Mouse (Mus musculus) heart, embryonic 15.5 days (tissue): Measurements from ENCODE around the gene Atp5c1. TPM values are rescaled to one million over a fixed set of nuclear protein-coding genes. Genes with fewer than 3 reads are reported as not detected.
A peak's percentile ranks its signal among the peaks of the same experiment; 100 is the strongest.

Experiments
- ATAC-seq: fragments of 200-750 bp; cut with Nextera tagmentation; replicated peaks from 2 replicates; pipeline ENCODE4 v1.8.0; 2017; ENCODE audit warnings: low read depth, moderate TSS enrichment; ENCODE audit not compliant: insufficient number of reproducible peaks, insufficient read depth, low FRiP score
- H3K27ac ChIP-seq: fragments of 300-500 bp; sonication (generic); 2 replicates; pipeline ENCODE4 v1.5.1; 2015; ENCODE audit warnings: mild to moderate bottlenecking, inconsistent platforms
- H3K27me3 ChIP-seq: fragments of 300-500 bp; sonication (generic); 2 replicates; pipeline ENCODE4 v1.6.1; 2015; ENCODE audit warnings: inconsistent platforms
- H3K36me3 ChIP-seq: fragments of 300-500 bp; sonication (generic); 2 replicates; pipeline ENCODE4 v1.6.1; 2015; ENCODE audit warnings: mild to moderate bottlenecking, inconsistent platforms
- H3K4me1 ChIP-seq: fragments of 300-500 bp; sonication (generic); replicated peaks from 2 replicates; pipeline ENCODE4 v1.6.1; 2015; ENCODE audit warnings: inconsistent platforms
- H3K4me2 ChIP-seq: fragments of 300-500 bp; sonication (generic); 2 replicates; pipeline ENCODE4 v1.6.1; 2015; ENCODE audit warnings: inconsistent platforms, mild to moderate bottlenecking, moderate library complexity
- H3K4me3 ChIP-seq: fragments of 300-500 bp; sonication (generic); 2 replicates; pipeline ENCODE4 v1.5.1; 2015; ENCODE audit warnings: mild to moderate bottlenecking, inconsistent platforms
- H3K9ac ChIP-seq: fragments of 300-500 bp; sonication (generic); 2 replicates; pipeline ENCODE4 v1.6.1; 2015; ENCODE audit warnings: mild to moderate bottlenecking, inconsistent platforms
- H3K9me3 ChIP-seq: fragments of 300-500 bp; sonication (generic); replicated peaks from 2 replicates; pipeline ENCODE4 v1.6.1; 2016; ENCODE audit warnings: inconsistent platforms
- WGBS: fragments of 180-500 bp; shearing (Covaris S2); methylation state at CpG from one replicate; pipeline ENCODE4 v1.1.7; 2015; ENCODE audit warnings: mixed read lengths; 5-methylcytosine and 5-hydroxymethylcytosine counted together
- polyA plus RNA-seq: library from polyadenylated mRNA; unstranded; fragments of >200 nt; fragmentation: Nextera tagmentation; extraction: Ambion mirVana; gene quantifications from 2 replicates; pipeline ENCODE4 v1.2.1, GENCODE M21; 2015

Gene Atp5c1
- polyA plus RNA-seq: 1,140 and 1,398 TPM in 2 replicates

DNA sequence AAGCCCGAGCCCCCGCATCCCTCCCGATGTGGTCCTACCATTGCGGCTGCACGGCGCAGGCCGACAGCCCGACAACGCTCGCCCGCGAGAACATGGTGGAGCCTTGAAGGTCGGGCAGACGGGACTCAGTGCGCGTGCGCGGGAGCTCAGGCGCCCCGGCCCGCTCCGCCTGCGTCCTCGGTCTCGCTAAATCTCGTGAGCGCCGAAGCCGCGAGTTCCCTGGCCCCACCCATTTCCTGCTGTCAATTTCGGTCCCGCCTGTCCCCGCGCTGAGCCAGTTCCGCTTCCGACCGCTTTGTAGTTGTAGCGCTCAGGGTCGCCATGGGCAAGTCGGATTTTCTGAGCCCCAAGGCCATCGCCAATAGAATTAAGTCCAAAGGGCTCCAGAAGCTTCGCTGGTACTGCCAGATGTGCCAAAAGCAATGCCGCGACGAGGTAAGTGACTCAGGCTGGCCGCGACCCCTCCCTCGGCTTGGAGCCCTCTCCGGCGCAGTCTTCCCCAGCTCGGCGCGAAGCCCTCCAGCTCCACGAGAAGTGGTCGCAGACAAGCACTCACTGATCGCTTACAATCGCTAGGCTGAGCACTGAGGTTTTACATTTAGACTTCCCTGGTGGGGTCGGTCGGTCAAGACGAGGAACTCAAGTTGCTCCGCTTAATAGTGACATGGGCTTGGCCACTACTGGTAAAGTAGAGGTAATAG, at the start of gene Atp5c1, which contains the start of gene Kin:
Atp5c1 (minus strand) TSS at position 201 of the 701 bp plus-strand sequence.
Kin (plus strand) TSS at position 284 of the 701 bp plus-strand sequence.
- Histone ChIP-seq H3K4me3 (peak within 1 kb of the TSS; percentile 99), H3K4me1 (peaks cover 36% of the 10 kb centered on the region), H3K27ac (peak within 1 kb of the TSS; percentile 97), H3K36me3 (no peaks in the 10 kb centered on the region), H3K27me3 (no peaks in the 10 kb centered on the region), H3K4me2 (peak within 1 kb of the TSS; percentile 72), H3K9ac (peak within 1 kb of the TSS; percentile 100), H3K9me3 (no peaks in the 10 kb centered on the region)
- peak; percentile 96 for ATAC-seq
- WGBS: under 1% methylated on average over 61 of the region's 61 CpGs

DNA sequence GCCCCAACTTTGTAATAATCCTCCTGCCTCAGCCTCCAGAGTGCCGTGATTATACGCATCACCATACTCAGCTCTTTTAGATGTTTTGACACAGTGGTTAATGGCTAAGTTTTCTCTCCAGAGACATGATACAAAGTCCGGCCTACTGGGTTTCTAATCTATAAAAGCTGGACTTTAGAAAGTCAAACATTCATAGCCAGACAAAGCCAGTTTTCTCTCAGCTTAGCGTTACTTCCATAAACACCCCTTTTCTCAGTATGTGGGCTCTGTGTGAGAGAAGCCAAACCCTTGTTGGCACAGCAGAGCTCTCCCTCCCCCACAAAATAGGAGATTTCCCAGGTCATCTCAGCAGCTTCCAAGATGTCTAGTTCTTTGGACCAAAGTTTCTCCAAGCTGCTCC, 48.3 kb upstream of the Atp5c1 start:
- Histone ChIP-seq H3K4me1 (no peaks in the 10 kb centered on the region), H3K4me2 (no peak overlapping the region), H3K9me3 (no peaks in the 10 kb centered on the region), H3K4me3 (no peak overlapping the region), H3K27me3 (no peaks in the 10 kb centered on the region), H3K36me3 (no peaks in the 10 kb centered on the region), H3K9ac (no peak overlapping the region), H3K27ac (no peak overlapping the region)
- no peak for ATAC-seq
- 70% methylated on average over 4 of the region's 4 CpGs for WGBS

DNA sequence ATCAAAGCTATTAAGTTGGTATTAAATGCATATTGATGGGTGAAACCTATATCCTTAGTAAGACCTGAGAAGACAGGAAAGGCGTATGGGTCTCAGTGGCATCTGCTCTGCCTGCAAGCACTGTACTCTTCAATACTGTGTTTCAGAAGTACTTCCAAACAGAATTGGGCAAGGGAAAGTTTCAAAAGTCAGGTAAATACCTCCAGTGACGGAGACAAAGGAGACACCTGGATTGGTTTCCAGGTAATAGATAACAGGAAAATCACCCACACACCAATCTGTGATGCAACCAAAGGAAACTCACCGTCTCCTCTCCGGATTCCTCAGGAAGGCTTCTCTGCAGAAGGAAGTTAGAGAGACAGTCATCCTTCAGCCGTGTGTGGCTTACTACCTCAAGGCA, 47.2 kb upstream of the Atp5c1 start:
- no peaks in the 10 kb centered on the region for H3K9me3 ChIP-seq
- 87% methylated on average over 5 of the region's 5 CpGs for whole genome bisulfite sequencing
- no peaks in the 10 kb centered on the region for H3K27me3 ChIP-seq
- ATAC-seq: no peak
- no peak overlapping the region for H3K4me3 ChIP-seq
- H3K4me2 ChIP-seq: no peak overlapping the region
- H3K4me1 ChIP-seq: no peaks in the 10 kb centered on the region
- no peak overlapping the region for H3K9ac ChIP-seq
- H3K27ac ChIP-seq: no peak overlapping the region
- no peaks in the 10 kb centered on the region for H3K36me3 ChIP-seq

DNA sequence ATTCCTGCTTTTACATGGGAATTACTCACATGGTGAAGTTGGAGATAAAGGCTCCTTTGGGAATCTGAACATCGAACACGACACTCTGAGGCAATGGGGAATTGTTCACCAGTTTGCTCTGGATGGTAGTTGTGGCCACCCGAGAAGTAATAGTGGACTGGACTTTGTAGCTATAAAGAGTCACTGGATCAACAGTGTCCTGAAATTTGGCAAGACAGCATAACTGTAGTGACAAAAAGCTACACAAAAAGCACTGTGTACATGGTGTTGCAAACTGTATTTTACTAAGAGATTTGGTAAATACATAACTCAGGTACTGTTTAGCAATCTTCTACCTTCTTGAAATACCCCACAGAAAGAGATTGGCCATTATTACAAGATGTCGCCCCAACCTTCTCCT, 45.8 kb upstream of the Atp5c1 start:
- H3K9me3 ChIP-seq: no peaks in the 10 kb centered on the region
- 80% methylated on average over 4 of the region's 4 CpGs for WGBS
- H3K4me3 ChIP-seq: no peak overlapping the region
- H3K9ac ChIP-seq: no peak overlapping the region
- H3K36me3 ChIP-seq: no peaks in the 10 kb centered on the region
- no peak for ATAC-seq
- H3K27ac ChIP-seq: no peak overlapping the region
- H3K4me2 ChIP-seq: no peak overlapping the region
- H3K27me3 ChIP-seq: no peaks in the 10 kb centered on the region
- no peaks in the 10 kb centered on the region for H3K4me1 ChIP-seq

DNA sequence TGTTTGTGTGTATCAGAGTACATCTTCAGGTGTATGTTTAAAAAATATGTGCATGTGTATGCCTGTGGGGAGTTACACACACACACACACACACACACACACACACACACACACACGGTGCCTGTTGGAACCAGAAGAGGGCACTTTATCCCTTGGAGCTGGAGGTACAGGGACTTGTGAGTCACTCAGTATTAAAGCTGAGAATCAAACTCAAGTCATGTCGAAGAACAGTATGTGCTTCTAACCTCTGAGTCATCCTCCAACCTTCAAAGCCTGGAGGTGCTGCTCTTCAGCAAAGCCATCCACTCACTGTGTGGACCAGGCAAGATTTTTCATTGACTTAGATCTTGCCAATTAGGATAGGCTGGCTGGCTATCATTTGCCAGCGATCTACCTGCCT, 41.5 kb upstream of the Atp5c1 start:
- H3K36me3 ChIP-seq: no peaks in the 10 kb centered on the region
- no peak overlapping the region for H3K4me3 ChIP-seq
- H3K9me3 ChIP-seq: no peaks in the 10 kb centered on the region
- H3K9ac ChIP-seq: no peak overlapping the region
- H3K4me1 ChIP-seq: no peaks in the 10 kb centered on the region
- H3K27ac ChIP-seq: no peak overlapping the region
- no peak for ATAC-seq
- 50% methylated on average over 3 of the region's 3 CpGs for WGBS
- no peaks in the 10 kb centered on the region for H3K27me3 ChIP-seq
- no peak overlapping the region for H3K4me2 ChIP-seq

DNA sequence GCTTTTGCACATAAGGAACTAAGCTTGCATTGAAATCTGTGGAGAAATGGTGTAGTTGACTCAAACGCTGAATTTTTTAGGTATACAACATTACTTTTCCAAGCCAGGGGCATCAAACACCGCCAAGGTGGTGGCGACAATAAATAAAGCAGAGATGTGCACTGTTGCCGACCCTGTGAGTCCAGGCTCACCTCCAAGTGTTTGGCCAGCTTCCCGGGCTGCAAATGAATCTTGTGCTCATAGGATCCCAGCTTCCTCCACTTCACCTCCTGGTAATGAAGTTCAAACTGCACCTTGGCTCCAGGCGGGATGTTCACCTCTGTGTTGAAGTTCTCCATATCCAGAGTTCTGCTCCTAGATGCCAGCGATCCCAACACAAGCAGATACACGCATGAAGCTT, 39.0 kb upstream of the Atp5c1 start:
- Histone ChIP-seq H3K27me3 (no peaks in the 10 kb centered on the region), H3K4me3 (no peak overlapping the region), H3K4me1 (no peaks in the 10 kb centered on the region), H3K4me2 (no peak overlapping the region), H3K27ac (no peak overlapping the region), H3K36me3 (no peaks in the 10 kb centered on the region), H3K9ac (no peak overlapping the region), H3K9me3 (no peaks in the 10 kb centered on the region)
- WGBS: 71% methylated on average over 8 of the region's 8 CpGs
- ATAC-seq: no peak

DNA sequence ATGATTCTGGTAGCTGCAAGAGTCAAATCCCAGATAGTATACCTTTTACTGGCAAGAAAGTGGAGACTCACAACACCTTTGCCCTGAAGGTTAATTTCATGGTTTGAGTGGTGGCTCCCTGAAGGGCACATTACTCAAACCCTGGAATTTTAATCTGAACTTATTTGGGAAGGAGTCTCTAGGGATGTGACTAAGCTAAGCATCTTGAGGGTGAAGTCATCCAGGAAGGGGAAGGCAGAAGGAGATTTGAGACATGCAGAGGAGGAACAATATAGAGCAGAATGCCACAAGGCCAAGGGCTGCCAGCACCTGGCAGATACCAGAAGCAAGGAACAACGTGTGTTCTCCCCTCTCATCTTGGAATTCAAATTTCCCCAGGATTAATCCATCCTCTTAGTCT, 38.4 kb upstream of the Atp5c1 start:
- Histone ChIP-seq H3K36me3 (no peaks in the 10 kb centered on the region), H3K4me2 (no peak overlapping the region), H3K27me3 (no peaks in the 10 kb centered on the region), H3K4me1 (no peaks in the 10 kb centered on the region), H3K9me3 (no peaks in the 10 kb centered on the region), H3K9ac (no peak overlapping the region), H3K4me3 (no peak overlapping the region), H3K27ac (no peak overlapping the region)
- ATAC-seq: no peak
- WGBS: 48% methylated on average over 1 of the region's 1 CpGs

DNA sequence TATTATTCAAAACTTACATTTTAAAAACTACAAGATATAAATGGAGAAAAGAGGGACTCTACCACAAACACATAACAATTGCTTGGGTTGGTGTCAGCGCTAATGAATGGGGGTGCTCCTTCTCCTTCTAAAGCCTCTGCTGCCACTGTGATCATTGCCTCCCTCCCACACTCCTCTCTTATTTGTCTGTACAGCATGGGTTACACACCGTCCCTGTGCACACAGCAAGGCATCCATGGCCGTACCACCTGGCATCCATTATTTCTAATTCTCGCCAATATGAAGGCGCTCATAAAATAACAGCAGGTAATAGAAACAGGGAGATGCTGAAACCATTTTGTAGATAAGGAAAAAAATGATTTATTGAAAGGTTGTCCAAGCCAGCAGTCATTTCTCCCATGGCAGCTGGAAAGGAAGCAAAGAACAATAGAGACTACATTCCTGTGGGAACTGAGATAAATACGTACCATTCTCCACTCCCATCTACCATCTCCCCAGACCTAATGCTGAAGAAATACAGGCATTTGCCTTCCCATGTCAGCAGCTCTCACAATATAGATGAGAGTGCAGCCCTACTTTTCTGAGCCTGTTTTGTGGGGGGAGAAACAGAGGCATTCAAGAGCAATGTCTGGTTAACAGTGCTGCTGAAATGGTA, 28.4 kb upstream of the Atp5c1 start:
- Histone ChIP-seq H3K36me3 (no peaks in the 10 kb centered on the region), H3K4me3 (no peak overlapping the region), H3K27ac (no peak overlapping the region), H3K4me2 (no peak overlapping the region), H3K9me3 (no peaks in the 10 kb centered on the region), H3K27me3 (no peaks in the 10 kb centered on the region), H3K4me1 (no peaks in the 10 kb centered on the region), H3K9ac (no peak overlapping the region)
- ATAC-seq: no peak
- WGBS: 63% methylated on average over 6 of the region's 6 CpGs

DNA sequence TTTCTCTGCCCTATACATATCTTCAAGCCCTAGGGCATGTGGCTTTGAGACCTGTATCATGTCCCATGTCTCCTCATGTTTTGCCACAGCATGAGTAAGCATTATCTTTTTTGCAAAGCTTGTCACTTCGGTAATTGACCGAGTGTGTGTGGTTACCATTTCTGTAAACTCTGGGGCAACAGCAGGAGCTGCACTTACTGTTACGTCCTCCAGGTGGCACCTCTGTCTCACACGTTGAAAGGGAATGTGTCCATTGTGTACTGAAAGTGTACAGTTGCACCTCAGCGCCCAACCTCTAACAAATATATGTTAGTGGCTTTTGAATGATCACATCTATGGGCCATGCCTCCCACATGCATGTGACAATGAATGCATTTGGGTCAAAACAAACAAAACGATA, 20.9 kb upstream of the Atp5c1 start:
- no peak for ATAC-seq
- no peaks in the 10 kb centered on the region for H3K27me3 ChIP-seq
- H3K9me3 ChIP-seq: no peaks in the 10 kb centered on the region
- H3K27ac ChIP-seq: no peak overlapping the region
- H3K4me1 ChIP-seq: no peaks in the 10 kb centered on the region
- no peak overlapping the region for H3K4me2 ChIP-seq
- 40% methylated on average over 6 of the region's 6 CpGs for WGBS
- H3K36me3 ChIP-seq: no peaks in the 10 kb centered on the region
- no peak overlapping the region for H3K9ac ChIP-seq
- no peak overlapping the region for H3K4me3 ChIP-seq

DNA sequence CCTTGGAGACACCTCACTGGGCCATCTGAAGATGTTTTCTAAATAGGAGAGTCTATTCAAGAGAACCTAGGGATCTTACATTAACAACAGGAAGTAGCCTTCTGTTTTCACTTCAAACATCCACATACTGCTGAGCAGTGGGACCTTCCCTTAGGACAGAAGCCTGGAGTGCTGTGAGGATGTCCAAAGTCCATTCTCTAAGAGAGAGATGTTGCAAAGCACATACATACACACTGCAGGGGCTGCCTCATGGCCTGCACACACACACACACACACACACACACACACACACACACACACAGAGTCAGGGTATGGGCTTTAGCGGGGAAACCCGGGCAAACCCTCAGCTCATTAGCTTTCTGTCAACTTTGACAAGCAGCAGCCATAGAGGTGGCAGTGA, 20.2 kb upstream of the Atp5c1 start:
- Histone ChIP-seq H3K9ac (no peak overlapping the region), H3K36me3 (no peaks in the 10 kb centered on the region), H3K4me1 (no peaks in the 10 kb centered on the region), H3K4me2 (no peak overlapping the region), H3K9me3 (no peaks in the 10 kb centered on the region), H3K27me3 (no peaks in the 10 kb centered on the region), H3K27ac (no peak overlapping the region), H3K4me3 (no peak overlapping the region)
- no peak for ATAC-seq
- WGBS: 48% methylated on average over 2 of the region's 2 CpGs

DNA sequence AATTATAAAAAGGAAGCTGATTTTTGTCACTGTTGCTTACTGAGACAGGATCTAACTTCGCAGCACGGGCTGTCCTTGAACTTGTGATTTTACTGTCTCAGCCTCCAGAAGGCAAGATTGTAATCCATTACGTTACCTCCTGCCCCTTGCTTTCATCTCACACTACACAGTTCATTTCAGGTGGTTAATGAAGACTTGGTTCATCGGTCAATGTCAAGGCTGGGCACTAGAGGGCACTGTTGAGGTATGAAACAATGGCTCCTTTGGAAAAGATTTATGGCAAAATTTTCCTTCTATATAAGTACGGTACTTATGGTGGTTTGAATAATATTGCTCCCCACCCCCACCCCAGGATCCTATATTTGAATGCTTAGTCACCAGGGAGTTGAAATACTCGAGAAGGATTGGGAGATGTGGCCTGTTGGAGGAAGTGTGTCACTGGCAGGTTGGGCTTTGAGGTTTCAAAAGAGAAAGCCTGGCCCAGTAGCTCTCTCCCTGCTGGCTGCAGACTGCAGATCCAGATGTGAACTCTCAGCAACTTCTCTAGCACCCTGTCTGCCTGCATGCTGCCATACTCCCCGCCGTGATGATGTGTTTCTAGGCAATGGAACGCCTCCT, 18.4 kb upstream of the Atp5c1 start:
- Histone ChIP-seq H3K4me1 (no peaks in the 10 kb centered on the region), H3K4me2 (no peak overlapping the region), H3K36me3 (no peaks in the 10 kb centered on the region), H3K27ac (no peak overlapping the region), H3K4me3 (no peak overlapping the region), H3K27me3 (no peaks in the 10 kb centered on the region), H3K9ac (no peak overlapping the region), H3K9me3 (no peaks in the 10 kb centered on the region)
- ATAC-seq: no peak
- 31% methylated on average over 9 of the region's 9 CpGs for WGBS
